Mouse (Mus musculus) kidney, adult 2 months (tissue): ENCODE measurements around the gene Hps3. TPM values are rescaled to one million over a fixed set of nuclear protein-coding genes. Genes with fewer than 3 reads are reported as not detected.

Experiments
- DNase-seq: peaks from one replicate; pipeline ENCODE4 v3.0.0; 2021
- H3K27ac ChIP-seq: fragments of 200-500 bp; 2 replicates; pipeline ENCODE4 v1.5.1; 2012; ENCODE audit warnings: low read depth, low read length, control low read depth, inconsistent platforms; ENCODE audit not compliant: insufficient read depth
- H3K27me3 ChIP-seq: fragments of 200-500 bp; replicated peaks from 2 replicates; pipeline ENCODE4 v1.6.1; 2012; ENCODE audit warnings: mild to moderate bottlenecking, moderate library complexity, low read length, inconsistent platforms; ENCODE audit not compliant: control insufficient read depth, insufficient read depth
- H3K36me3 ChIP-seq: fragments of 200-500 bp; 2 replicates; pipeline ENCODE4 v1.6.1; 2012; ENCODE audit warnings: mild to moderate bottlenecking, moderate library complexity, low read length, inconsistent platforms; ENCODE audit not compliant: control insufficient read depth, insufficient read depth
- H3K4me1 ChIP-seq: fragments of 200-500 bp; 2 replicates; pipeline ENCODE4 v1.6.1; 2011; ENCODE audit warnings: low read length; ENCODE audit not compliant: control insufficient read depth, insufficient read depth
- H3K4me3 ChIP-seq: fragments of 200-500 bp; 2 replicates; pipeline ENCODE4 v1.5.1; 2011; ENCODE audit warnings: mild to moderate bottlenecking, low read depth, low read length, control low read depth; ENCODE audit not compliant: insufficient read depth
- CTCF ChIP-seq: fragments of 200-500 bp; conservative IDR thresholded peaks from 2 replicates; pipeline ENCODE4 v1.5.1; 2011; ENCODE audit warnings: low read depth, mild to moderate bottlenecking, control low read depth, low read length, moderate library complexity, mixed read lengths; ENCODE audit not compliant: insufficient read depth, insufficient read length
- POLR2A ChIP-seq: fragments of 200-500 bp; IDR thresholded peaks from one replicate; pipeline ENCODE4 v1.6.1; 2011; ENCODE audit warnings: low read depth, low read length, control low read depth
- WGBS: fragments of 180-500 bp; shearing (Covaris S2); methylation state at CpG from one replicate; pipeline ENCODE4 v1.1.7; 2018; 5-methylcytosine and 5-hydroxymethylcytosine counted together
- polyA plus RNA-seq: library from polyadenylated mRNA; depleted of rRNA; stranded (reverse); fragments of >200 nt; gene quantifications from 2 replicates; pipeline ENCODE4 v1.2.3, GENCODE M21; 2012

Hps3 gene
- polyA plus RNA-seq, 1 experiment = 13.8 TPM

GRCm38 (mm10) chr3:20004422-20004821, 30.7 kb downstream of the Hps3 start:
- H3K27me3 ChIP-seq = no peaks in the 10 kb centered on the region
- TF ChIP-seq POLR2A = no peak
- TF ChIP-seq CTCF = no peak
- no peak overlapping the region for H3K27ac ChIP-seq
- no peak overlapping the region for H3K4me3 ChIP-seq
- no peak for DNase-seq
- WGBS = 80% methylated on average over 8 of the region's 8 CpGs
- H3K4me1 ChIP-seq = no peaks in the 10 kb centered on the region
- peaks cover 10% of the 10 kb centered on the region for H3K36me3 ChIP-seq

- 85% methylated on average over 5 of the region's 5 CpGs for WGBS
- peaks cover 11% of the 10 kb centered on the region for H3K36me3 ChIP-seq
- peak; percentile 48 for TF ChIP-seq CTCF
- no peak for TF ChIP-seq POLR2A
- H3K27ac ChIP-seq = no peak overlapping the region
- H3K4me1 ChIP-seq = no peaks in the 10 kb centered on the region
- no peak overlapping the region for H3K4me3 ChIP-seq
- no peaks in the 10 kb centered on the region for H3K27me3 ChIP-seq
- DNase-seq = peak; percentile 42
Measured at GRCm38 (mm10) chr3:20002786-20003185, 32.3 kb downstream of the Hps3 start.

- TF ChIP-seq CTCF = no peak
- TF ChIP-seq POLR2A = no peak
- no peaks in the 10 kb centered on the region for H3K4me1 ChIP-seq
- WGBS = 92% methylated on average over 4 of the region's 4 CpGs
- peaks cover 13% of the 10 kb centered on the region for H3K36me3 ChIP-seq
- H3K4me3 ChIP-seq = no peak overlapping the region
- DNase-seq = no peak
- H3K27ac ChIP-seq = no peak overlapping the region
- H3K27me3 ChIP-seq = no peaks in the 10 kb centered on the region
Measured at GRCm38 (mm10) chr3:20000806-20001205, 34.3 kb downstream of the Hps3 start.

GRCm38 (mm10) chr3:19999551-19999950, 35.6 kb downstream of the Hps3 start:
- 81% methylated on average over 2 of the region's 2 CpGs for WGBS
- DNase-seq = no peak
- H3K4me3 ChIP-seq = no peak overlapping the region
- H3K4me1 ChIP-seq = no peaks in the 10 kb centered on the region
- H3K36me3 ChIP-seq = peaks cover 13% of the 10 kb centered on the region
- no peaks in the 10 kb centered on the region for H3K27me3 ChIP-seq
- TF ChIP-seq POLR2A = no peak
- no peak for TF ChIP-seq CTCF
- no peak overlapping the region for H3K27ac ChIP-seq

GRCm38 (mm10) chr3:19992388-19992787, 42.7 kb downstream of the Hps3 start:
- DNase-seq = no peak
- Histone ChIP-seq H3K4me1 (no peaks in the 10 kb centered on the region), H3K4me3 (no peak overlapping the region), H3K27ac (no peak overlapping the region), H3K27me3 (no peaks in the 10 kb centered on the region), H3K36me3 (peaks cover 4% of the 10 kb centered on the region)
- WGBS = 92% methylated on average over 4 of the region's 4 CpGs
- TF ChIP-seq CTCF (no peak), POLR2A (no peak)

- no peaks in the 10 kb centered on the region for H3K4me1 ChIP-seq
- peak; percentile 43 for DNase-seq
- 74% methylated on average over 3 of the region's 3 CpGs for WGBS
- H3K27ac ChIP-seq = no peak overlapping the region
- H3K4me3 ChIP-seq = no peak overlapping the region
- TF ChIP-seq POLR2A (no peak), CTCF (no peak)
- no peaks in the 10 kb centered on the region for H3K27me3 ChIP-seq
- H3K36me3 ChIP-seq = no peaks in the 10 kb centered on the region
Measured at GRCm38 (mm10) chr3:19990031-19990430, 45.1 kb downstream of the Hps3 start.

- Histone ChIP-seq H3K27ac (no peak overlapping the region), H3K4me1 (no peaks in the 10 kb centered on the region), H3K27me3 (no peaks in the 10 kb centered on the region), H3K36me3 (no peaks in the 10 kb centered on the region), H3K4me3 (no peak overlapping the region)
- 49% methylated on average over 3 of the region's 3 CpGs for WGBS
- no peak for DNase-seq
- TF ChIP-seq CTCF = no peak
Measured at GRCm38 (mm10) chr3:19986123-19986522, 49.0 kb downstream of the Hps3 start.

- H3K4me3 ChIP-seq = no peak overlapping the region
- peak; percentile 58 for DNase-seq
- peaks cover 5% of the 10 kb centered on the region for H3K4me1 ChIP-seq
- H3K27ac ChIP-seq = no peak overlapping the region
- no peaks in the 10 kb centered on the region for H3K27me3 ChIP-seq
- H3K36me3 ChIP-seq = no peaks in the 10 kb centered on the region
- no peak for TF ChIP-seq CTCF
- no peak for TF ChIP-seq POLR2A
Measured at GRCm38 (mm10) chr3:19982846-19983245, 52.3 kb downstream of the Hps3 start.
